Mouse (Mus musculus): ENCODE measurements around the gene Ocel1. TPM values are rescaled to one million over a fixed set of nuclear protein-coding genes. Genes with fewer than 3 reads are reported as not detected.
A peak's percentile ranks its signal among the peaks of the same experiment; 100 is the strongest.

Ocel1 gene
- polyA plus RNA-seq, 1 experiment from 2014 or later: 4.9 TPM

- no peak for ATAC-seq (replicated peaks; ENCODE audit: insufficient number of reproducible peaks, insufficient read depth, low FRiP score, low read depth)
- Histone ChIP-seq H3K9me3 (replicated peaks) (no peaks in the 10 kb centered on the region), H3K36me3 (peaks cover 7% of the 10 kb centered on the region; the same call in 1 of the 2 replicates), H3K4me2 (peak overlapping the region; percentile 87; the same call in 1 of the 2 replicates), H3K9ac (no peak overlapping the region; the same call in 1 of the 2 replicates), H3K4me3 (no peak overlapping the region), H3K4me1 (replicated peaks) (peaks cover 33% of the 10 kb centered on the region), H3K27ac (peak overlapping the region; percentile 93), H3K27me3 (no peaks in the 10 kb centered on the region)
Measured at GRCm38 (mm10) chr8:71368366-71368765, 2.7 kb upstream of the Ocel1 start.

DNA sequence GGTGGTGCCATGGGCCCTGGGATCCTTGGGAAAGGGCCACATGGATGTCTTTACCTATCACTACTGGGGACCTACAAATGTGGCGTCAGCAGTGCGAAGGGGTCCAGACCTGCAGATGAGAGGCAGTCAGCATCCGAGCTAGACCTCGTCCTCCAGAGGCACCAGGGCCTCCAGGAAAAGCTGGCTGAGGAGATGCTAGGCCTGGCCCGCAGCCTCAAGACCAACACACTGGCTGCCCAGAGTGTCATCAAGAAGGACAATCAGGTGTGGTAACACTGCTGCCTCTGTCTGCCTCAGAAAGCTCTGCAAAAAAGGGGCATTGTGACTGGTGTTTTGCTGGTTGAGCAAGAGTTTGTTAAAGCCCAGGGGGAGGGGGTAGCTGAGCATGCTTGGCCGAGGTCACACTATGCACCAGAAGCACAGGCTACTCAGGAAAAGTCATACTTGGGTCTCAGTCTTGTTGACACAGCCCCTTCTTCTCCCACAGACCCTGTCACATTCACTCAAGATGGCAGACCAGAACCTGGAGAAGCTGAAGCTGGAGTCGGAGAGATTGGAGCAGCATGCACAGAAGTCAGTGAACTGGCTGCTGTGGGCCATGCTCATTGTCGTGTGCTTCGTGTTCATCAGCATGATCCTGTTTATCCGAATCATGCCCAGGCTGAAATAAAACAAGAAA, 1.9 kb upstream of the Ocel1 start:
- Histone ChIP-seq H3K9ac (no peak overlapping the region), H3K4me3 (no peak overlapping the region), H3K27me3 (no peaks in the 10 kb centered on the region), H3K9me3 (replicated peaks) (no peaks in the 10 kb centered on the region), H3K4me2 (no peak overlapping the region), H3K36me3 (peaks cover 14% of the 10 kb centered on the region), H3K27ac (peak overlapping the region; percentile 90), H3K4me1 (replicated peaks) (peaks cover 33% of the 10 kb centered on the region)
- WGBS: 92% methylated on average over 10 of the region's 10 CpGs
- no peak for ATAC-seq (replicated peaks; ENCODE audit: insufficient number of reproducible peaks, insufficient read depth, low FRiP score, low read depth)

GRCm38 (mm10) chr8:71370711-71371235, 325 bp upstream of the Ocel1 start:
- H3K9ac ChIP-seq: peak overlapping the region; percentile 67
- peaks cover 27% of the 10 kb centered on the region for H3K36me3 ChIP-seq
- no peaks in the 10 kb centered on the region for H3K27me3 ChIP-seq
- no peak for ATAC-seq (replicated peaks; ENCODE audit: insufficient number of reproducible peaks, insufficient read depth, low FRiP score, low read depth)
- H3K4me3 ChIP-seq: peak overlapping the region; percentile 84
- H3K27ac ChIP-seq: peak overlapping the region; percentile 90
- H3K4me2 ChIP-seq: peak overlapping the region; percentile 66
- WGBS: 17% methylated on average over 5 of the region's 5 CpGs
- H3K4me1 ChIP-seq (replicated peaks): peaks cover 43% of the 10 kb centered on the region
- no peaks in the 10 kb centered on the region for H3K9me3 ChIP-seq (replicated peaks)

GRCm38 (mm10) chr8:71372427-71372826, 1.3 kb downstream of the Ocel1 start:
- Histone ChIP-seq H3K4me1 (replicated peaks) (peaks cover 55% of the 10 kb centered on the region), H3K36me3 (peaks cover 32% of the 10 kb centered on the region), H3K27me3 (no peaks in the 10 kb centered on the region), H3K9ac (no peak overlapping the region), H3K27ac (peak overlapping the region; percentile 26), H3K9me3 (replicated peaks) (no peaks in the 10 kb centered on the region), H3K4me2 (no peak overlapping the region), H3K4me3 (no peak overlapping the region)
- ATAC-seq (replicated peaks; ENCODE audit: insufficient number of reproducible peaks, insufficient read depth, low FRiP score, low read depth): no peak
- 84% methylated on average over 12 of the region's 12 CpGs for WGBS

GRCm38 (mm10) chr8:71373000-71373399, 1.9 kb downstream of the Ocel1 start:
- H3K27ac ChIP-seq: no peak overlapping the region
- H3K9ac ChIP-seq: no peak overlapping the region
- no peak overlapping the region for H3K4me3 ChIP-seq
- no peak for ATAC-seq (replicated peaks; ENCODE audit: insufficient number of reproducible peaks, insufficient read depth, low FRiP score, low read depth)
- H3K4me2 ChIP-seq: no peak overlapping the region
- WGBS: 82% methylated on average over 3 of the region's 3 CpGs
- H3K9me3 ChIP-seq (replicated peaks): no peaks in the 10 kb centered on the region
- H3K36me3 ChIP-seq: peaks cover 38% of the 10 kb centered on the region
- peaks cover 50% of the 10 kb centered on the region for H3K4me1 ChIP-seq (replicated peaks)
- H3K27me3 ChIP-seq: no peaks in the 10 kb centered on the region

- 72% methylated on average over 17 of the region's 17 CpGs for WGBS
Measured at GRCm38 (mm10) chr8:71374616-71375206, 3.6 kb downstream of the Ocel1 start.

DNA sequence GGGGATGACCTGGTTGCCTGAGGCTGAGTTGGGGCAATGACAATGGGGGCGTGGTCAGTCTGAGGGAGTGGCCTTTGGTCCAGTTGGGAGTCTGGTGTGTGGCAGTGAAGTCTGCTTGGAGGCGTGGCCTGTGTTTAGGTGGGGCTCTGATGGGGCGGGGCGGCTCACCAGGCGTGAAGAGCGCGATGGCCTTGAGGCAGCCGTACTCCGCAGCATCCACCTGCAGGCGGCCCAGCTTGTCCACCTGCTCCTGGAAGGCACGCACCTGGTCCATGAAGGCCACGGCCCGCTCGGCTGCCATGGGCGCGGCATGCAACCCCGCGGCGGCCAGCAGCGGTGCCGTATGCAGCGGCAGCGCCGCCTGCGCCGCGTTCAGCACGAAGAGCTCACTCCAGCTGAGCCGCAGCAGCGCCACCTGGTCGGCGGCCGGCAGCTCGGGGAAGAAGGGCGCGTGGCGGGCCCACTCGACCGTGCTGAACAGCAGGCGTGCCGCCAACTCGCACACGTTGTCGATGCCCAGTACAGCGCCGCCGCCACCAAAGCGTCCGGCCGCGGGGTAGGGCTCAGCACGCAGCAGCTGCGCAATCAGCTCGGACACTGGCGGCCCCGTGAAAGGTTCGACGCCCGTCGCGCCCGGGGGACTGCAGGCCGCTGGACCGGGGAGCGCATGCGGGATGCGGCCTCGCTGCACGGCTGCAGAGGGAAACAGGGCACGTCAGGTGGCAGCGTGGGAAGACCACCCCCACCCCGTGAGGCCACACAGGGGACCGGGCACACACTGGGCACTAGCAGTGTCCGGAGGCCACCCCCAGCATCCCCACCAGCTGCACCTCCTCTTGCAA, 4.7 kb downstream of the Ocel1 start:
- no peaks in the 10 kb centered on the region for H3K27me3 ChIP-seq
- H3K36me3 ChIP-seq: peaks cover 36% of the 10 kb centered on the region
- H3K9me3 ChIP-seq (replicated peaks): no peaks in the 10 kb centered on the region
- H3K27ac ChIP-seq: peak overlapping the region; percentile 56
- H3K4me1 ChIP-seq (replicated peaks): peaks cover 53% of the 10 kb centered on the region
- peak overlapping the region; percentile 59 for H3K4me2 ChIP-seq
- ATAC-seq (replicated peaks; ENCODE audit: insufficient number of reproducible peaks, insufficient read depth, low FRiP score, low read depth): peak; percentile 2; the same call in 1 of the 2 replicates
- peak overlapping the region; percentile 25 for H3K4me3 ChIP-seq
- WGBS: 13% methylated on average over 70 of the region's 74 CpGs
- H3K9ac ChIP-seq: no peak overlapping the region

More at GRCm38 (mm10) chr8:71374616-71375206, 3.6 kb downstream of the Ocel1 start:
- Histone ChIP-seq H3K36me3 (peaks cover 36% of the 10 kb centered on the region), H3K27me3 (no peaks in the 10 kb centered on the region), H3K4me3 (no peak overlapping the region), H3K4me2 (no peak overlapping the region), H3K4me1 (replicated peaks) (peaks cover 54% of the 10 kb centered on the region), H3K27ac (no peak overlapping the region), H3K9ac (no peak overlapping the region), H3K9me3 (replicated peaks) (no peaks in the 10 kb centered on the region)
- ATAC-seq (replicated peaks; ENCODE audit: insufficient number of reproducible peaks, insufficient read depth, low FRiP score, low read depth): no peak

DNA sequence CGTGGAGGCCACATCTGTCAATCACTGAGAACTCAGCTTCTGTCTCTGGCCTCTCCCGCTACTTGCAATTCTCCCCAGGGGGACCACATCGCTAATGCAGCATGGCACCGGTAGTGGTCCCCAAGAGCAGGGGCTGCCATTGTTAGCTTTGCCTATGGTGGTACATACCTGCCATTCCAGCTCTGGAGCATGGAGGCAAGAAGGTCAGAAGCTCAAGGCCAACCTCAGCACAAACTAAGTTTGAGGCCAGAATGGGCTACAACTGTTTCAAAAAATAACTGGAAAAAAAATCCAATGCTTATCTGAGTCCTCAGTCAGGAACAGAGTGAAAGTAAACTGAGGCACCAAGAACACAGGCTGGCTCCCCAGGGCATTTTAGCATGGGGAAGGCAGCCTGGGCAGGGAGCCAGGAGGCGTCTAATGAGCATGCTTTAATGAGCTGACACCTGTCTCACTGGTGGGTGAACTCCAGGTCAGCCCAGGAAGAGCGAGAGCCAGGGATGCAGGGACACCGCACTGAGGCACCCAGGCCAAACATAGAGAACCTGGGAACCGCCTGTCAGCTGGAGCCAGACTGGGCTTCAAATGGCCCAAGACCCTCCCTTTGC, 5.4 kb downstream of the Ocel1 start:
- Histone ChIP-seq H3K4me1 (replicated peaks) (peaks cover 52% of the 10 kb centered on the region), H3K9me3 (replicated peaks) (no peaks in the 10 kb centered on the region), H3K36me3 (peaks cover 36% of the 10 kb centered on the region), H3K4me3 (peak overlapping the region; percentile 25), H3K27me3 (no peaks in the 10 kb centered on the region), H3K9ac (no peak overlapping the region), H3K27ac (no peak overlapping the region), H3K4me2 (peak overlapping the region; percentile 59)
- ATAC-seq (replicated peaks; ENCODE audit: insufficient number of reproducible peaks, insufficient read depth, low FRiP score, low read depth): no peak
- 54% methylated on average over 8 of the region's 8 CpGs for WGBS

- H3K4me2 ChIP-seq: peak overlapping the region; percentile 97
- peaks cover 61% of the 10 kb centered on the region for H3K4me1 ChIP-seq (replicated peaks)
- no peaks in the 10 kb centered on the region for H3K27me3 ChIP-seq
- 71% methylated on average over 4 of the region's 4 CpGs for WGBS
- peak overlapping the region; percentile 81 for H3K4me3 ChIP-seq
- H3K9me3 ChIP-seq (replicated peaks): no peaks in the 10 kb centered on the region
- peaks cover 30% of the 10 kb centered on the region for H3K36me3 ChIP-seq
- H3K9ac ChIP-seq: 0 out of 2 replicates have a peak overlapping the region, but pooled peaks have one; percentile 86
- no peak overlapping the region for H3K27ac ChIP-seq
- no peak for ATAC-seq (replicated peaks; ENCODE audit: insufficient number of reproducible peaks, insufficient read depth, low FRiP score, low read depth)
Measured at GRCm38 (mm10) chr8:71379008-71379407, 7.9 kb downstream of the Ocel1 start.

- H3K4me2 ChIP-seq: peak overlapping the region; percentile 97
- peak overlapping the region; percentile 93; the same call in 1 of the 2 replicates for H3K27ac ChIP-seq
- peaks cover 61% of the 10 kb centered on the region for H3K4me1 ChIP-seq (replicated peaks)
- H3K27me3 ChIP-seq: no peaks in the 10 kb centered on the region
- no peak for ATAC-seq (replicated peaks; ENCODE audit: insufficient number of reproducible peaks, insufficient read depth, low FRiP score, low read depth)
- peak overlapping the region; percentile 86 for H3K9ac ChIP-seq
- no peaks in the 10 kb centered on the region for H3K9me3 ChIP-seq (replicated peaks)
- peak overlapping the region; percentile 81 for H3K4me3 ChIP-seq
- WGBS: 59% methylated on average over 3 of the region's 3 CpGs
- peaks cover 24% of the 10 kb centered on the region; the same call in 1 of the 2 replicates for H3K36me3 ChIP-seq
Measured at GRCm38 (mm10) chr8:71379512-71380075, 8.5 kb downstream of the Ocel1 start.

Data from heart, embryonic 15.5 days (tissue).